Mouse (Mus musculus): ENCODE results near the gene 4930558K02Rik. TPM values are rescaled to one million over a fixed set of nuclear protein-coding genes. Genes with fewer than 3 reads are reported as not detected.
A peak's percentile ranks its signal among the peaks of the same experiment; 100 is the strongest.

4930558K02Rik gene
- total RNA-seq, 2 experiments from 2014 or later, result not detected

DNA sequence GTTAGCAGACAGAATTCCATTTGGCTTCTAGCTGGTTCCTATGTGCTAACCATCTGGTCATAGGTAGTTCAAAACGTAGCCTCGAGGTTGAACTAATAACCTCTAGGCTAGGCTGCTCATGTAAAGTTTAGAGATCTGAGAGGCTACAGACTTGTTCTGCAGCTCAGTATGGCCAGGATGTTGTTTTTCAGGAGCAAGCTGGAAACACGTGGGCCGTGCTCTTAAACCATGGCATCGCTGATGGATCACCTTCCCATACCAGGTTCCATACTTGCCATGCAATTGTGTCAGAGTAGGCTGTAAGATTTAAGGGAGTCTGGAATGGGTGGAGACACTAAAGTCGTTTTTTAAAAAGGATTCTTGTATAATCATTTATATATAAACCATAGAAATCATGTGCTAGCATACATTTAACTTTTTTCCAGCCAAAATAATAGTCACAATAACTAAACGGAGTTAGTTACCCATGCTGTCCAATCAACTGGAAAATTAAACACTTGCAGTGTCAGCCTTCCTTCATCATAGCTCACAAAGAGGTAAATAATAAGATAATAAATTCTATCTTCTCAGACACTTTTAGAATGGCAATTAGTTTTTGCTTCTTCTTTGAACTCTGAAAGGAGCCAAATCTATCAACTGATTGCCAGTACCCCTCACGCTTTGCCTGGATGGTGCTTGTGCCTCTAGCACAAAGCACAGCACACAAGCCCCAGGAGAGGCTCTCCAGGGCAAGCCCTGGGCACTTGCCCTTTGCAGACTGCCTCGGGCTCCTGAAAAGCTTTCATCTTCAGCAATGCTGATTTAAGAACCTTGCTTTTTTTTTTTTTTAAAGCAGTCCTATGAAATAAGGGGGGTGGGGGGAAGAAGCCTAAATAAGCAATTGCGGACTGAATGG lies 11.5 kb upstream of the 4930558K02Rik start:
- DNase-seq (ENCODE audit: extremely low spot score in 1 of 2, low spot score in 2 of 2), result no peak
- no peak overlapping the region for H3K27ac ChIP-seq
- intact Hi-C loops (cut with DNase I), result no loop called here
- TF ChIP-seq CTCF (IDR thresholded peaks at IDR 0.05), result no peak
- H3K4me3 ChIP-seq, result no peak overlapping the region

DNA sequence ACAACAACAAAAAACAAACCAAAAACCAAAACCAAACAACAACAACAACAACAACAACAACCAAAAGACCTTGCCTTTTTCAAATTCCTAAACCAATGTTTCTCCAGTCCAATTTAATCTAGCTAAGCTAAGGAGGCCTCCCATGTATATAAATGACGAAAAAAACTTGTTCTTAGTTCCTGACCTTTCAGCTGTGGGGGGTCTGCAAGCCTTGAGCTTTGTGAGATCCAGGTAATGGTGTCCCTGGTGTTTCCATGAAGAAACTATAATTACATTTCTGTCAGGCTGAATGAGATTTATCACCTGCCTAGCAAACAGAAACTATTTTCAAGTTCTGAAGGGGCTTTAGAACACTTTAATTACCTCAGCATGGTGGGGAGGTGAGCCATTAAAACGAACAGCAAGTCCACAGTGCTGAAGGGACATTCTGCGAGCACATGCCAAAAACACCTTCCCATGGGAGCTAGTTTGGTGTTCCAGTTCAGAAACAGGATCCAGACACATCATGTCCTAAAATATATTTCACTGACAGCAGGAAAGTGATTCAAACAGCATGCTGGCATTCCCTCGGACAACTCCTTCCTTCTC lies 4.6 kb upstream of the 4930558K02Rik start:
- H3K27ac ChIP-seq, result no peak overlapping the region

DNA sequence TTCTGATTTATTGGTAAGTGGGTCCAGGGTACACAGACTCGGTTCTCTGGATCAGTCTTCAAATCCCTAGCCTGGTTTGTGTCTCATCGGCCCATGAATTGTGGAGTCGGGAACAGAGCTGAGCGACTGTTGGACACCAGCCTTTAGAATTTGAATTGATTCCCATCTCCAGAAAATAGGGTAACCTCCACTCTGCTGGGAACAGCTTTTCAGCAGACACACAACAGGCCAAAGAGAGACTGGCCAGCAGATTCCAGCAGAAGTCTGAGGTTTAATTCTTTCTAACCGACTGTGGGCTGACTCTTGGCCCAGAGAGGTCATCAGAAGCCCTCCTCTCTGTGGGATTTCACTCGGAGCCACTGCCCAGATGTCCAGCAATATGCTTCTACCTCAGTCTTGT lies 4.0 kb upstream of the 4930558K02Rik start:
- no peak overlapping the region for H3K4me3 ChIP-seq
- intact Hi-C loops (cut with DNase I), result no loop called here
- DNase-seq (ENCODE audit: extremely low spot score in 1 of 2, low spot score in 2 of 2), result no peak
- TF ChIP-seq CTCF (IDR thresholded peaks at IDR 0.05), result no peak
- H3K27ac ChIP-seq, result no peak overlapping the region

More for the DNA sequence above, 4.6 kb upstream of the 4930558K02Rik start:
- DNase-seq (ENCODE audit: extremely low spot score in 1 of 2, low spot score in 2 of 2), result no peak
- intact Hi-C loops (cut with DNase I), result no loop called here
- TF ChIP-seq CTCF (IDR thresholded peaks at IDR 0.05), result no peak
- no peak overlapping the region for H3K4me3 ChIP-seq

DNA sequence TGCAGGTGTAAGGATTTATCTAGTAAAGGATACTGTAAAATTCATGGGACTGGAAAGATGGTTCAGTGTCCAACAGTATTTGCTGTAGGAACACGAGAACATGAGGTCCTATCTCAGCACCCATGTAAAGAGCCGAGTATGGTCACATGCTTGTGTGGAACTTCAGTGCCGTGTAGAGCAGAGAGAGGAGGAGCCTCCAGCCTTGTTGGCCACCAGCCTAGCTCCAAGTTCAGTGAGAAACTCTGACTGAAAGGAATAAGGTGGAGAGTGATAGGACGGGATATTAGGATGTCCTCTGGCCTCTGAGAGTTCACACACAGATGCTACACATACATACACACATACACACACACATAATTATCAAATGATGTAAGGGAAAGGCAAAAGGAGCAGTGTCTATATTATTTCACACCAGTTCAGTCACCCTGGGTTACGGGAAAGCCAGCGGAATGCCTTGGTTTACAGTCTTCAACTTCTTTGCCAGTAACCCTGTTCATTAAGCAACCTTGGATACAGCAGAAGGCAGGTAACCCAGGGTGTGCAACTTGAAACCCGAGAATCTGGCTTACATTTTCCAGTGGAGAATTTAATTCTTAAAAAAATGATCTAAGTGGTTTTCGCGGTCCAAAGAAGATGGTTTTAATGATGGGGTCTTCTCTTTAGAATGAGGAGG lies 1.3 kb upstream of the 4930558K02Rik start:
- intact Hi-C loops (cut with DNase I), result no loop called here
- DNase-seq (ENCODE audit: extremely low spot score in 1 of 2, low spot score in 2 of 2), result no peak
- no peak for TF ChIP-seq CTCF (IDR thresholded peaks at IDR 0.05)

DNA sequence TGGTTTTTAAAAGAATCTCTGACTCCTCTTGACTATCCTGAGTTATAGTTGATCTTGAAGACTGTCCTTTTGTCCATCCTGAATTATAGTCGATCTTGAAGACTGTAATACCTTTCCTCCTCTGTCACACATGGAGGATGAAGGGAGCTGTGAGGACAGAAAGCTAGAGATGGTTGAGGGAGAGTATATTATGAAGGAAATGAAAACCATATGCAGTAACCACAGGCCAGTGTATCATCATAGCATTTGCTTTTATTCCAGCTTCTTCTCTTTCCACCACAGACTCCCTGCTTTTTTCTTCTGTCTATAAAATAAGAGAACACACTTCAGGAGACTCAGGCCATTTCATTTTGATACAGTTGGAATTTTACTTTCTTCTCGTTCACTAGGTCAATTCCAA lies 610 bp upstream of the 4930558K02Rik start:
- intact Hi-C loops (cut with DNase I), result no loop called here
- H3K27ac ChIP-seq, result no peak overlapping the region
- H3K4me3 ChIP-seq, result no peak overlapping the region

More for the DNA sequence above, 1.3 kb upstream of the 4930558K02Rik start:
- H3K4me3 ChIP-seq, result no peak overlapping the region
- no peak overlapping the region for H3K27ac ChIP-seq

DNA sequence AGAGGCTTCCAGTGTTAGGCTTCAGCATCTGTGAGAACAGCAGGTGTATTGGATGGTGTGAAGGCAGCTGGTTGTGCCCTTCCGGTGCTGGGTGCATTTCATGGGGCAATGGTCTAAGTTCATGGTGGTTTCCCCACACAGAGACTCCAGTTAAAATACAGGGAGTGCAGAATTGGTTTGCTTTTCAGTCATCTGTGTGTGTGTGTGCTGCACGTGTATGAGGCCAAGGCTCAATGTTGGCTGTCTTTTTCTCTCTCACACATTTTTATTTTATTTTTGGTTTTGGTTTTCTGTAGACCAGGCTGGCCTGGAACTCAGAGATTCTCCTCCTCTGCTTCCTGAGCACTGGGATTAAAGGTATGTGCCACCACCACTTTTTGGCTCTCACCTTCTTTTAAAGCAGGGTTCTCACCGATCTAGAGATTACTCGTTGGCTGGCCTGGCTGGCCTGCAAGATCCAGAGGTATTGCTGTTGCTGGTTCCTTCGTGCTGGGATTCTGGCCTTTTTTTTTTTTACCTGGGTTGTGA lies 1.2 kb downstream of the 4930558K02Rik start:
- TF ChIP-seq CTCF (IDR thresholded peaks at IDR 0.05), result no peak
- Histone ChIP-seq H3K4me3 (no peak overlapping the region), H3K27ac (no peak overlapping the region)
- intact Hi-C loops (cut with DNase I), result loop anchor here (5.0 to 10.0 kb wide), 3 partner anchors 231 to 687 kb away; partner anchors contain the start of gene Mettl13
- DNase-seq (ENCODE audit: extremely low spot score in 1 of 2, low spot score in 2 of 2), result no peak

More for the DNA sequence above, 610 bp upstream of the 4930558K02Rik start:
- no peak for DNase-seq (ENCODE audit: extremely low spot score in 1 of 2, low spot score in 2 of 2)
- no peak for TF ChIP-seq CTCF (IDR thresholded peaks at IDR 0.05)

DNA sequence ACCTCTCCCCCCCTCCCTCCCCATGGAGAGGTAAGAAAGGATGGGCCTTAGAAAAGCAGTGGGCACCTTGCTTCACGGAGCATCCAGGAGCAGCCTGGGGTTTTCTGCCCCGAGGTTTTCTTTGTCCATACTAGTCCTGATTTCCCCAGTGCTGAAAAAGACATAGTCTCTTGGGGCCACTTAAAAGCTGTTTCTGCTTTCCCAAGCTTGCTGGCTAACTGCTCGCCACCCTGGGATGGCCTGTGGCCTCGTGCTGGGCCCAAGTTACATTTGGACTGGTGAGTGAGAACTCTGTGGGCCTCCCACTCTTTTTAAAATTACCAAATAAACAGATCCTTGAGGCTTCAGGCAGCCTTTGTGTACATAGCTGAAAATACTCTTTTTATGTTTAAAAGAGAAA lies 2.1 kb downstream of the 4930558K02Rik start:
- DNase-seq (ENCODE audit: extremely low spot score in 1 of 2, low spot score in 2 of 2), result no peak
- TF ChIP-seq CTCF (IDR thresholded peaks at IDR 0.05), result no peak
- H3K27ac ChIP-seq, result no peak overlapping the region
- intact Hi-C loops (cut with DNase I), result loop anchor here (2.0 to 10.0 kb wide), 4 partner anchors 230 to 687 kb away; partner anchors contain the start of gene Mettl13
- no peak overlapping the region for H3K4me3 ChIP-seq

DNA sequence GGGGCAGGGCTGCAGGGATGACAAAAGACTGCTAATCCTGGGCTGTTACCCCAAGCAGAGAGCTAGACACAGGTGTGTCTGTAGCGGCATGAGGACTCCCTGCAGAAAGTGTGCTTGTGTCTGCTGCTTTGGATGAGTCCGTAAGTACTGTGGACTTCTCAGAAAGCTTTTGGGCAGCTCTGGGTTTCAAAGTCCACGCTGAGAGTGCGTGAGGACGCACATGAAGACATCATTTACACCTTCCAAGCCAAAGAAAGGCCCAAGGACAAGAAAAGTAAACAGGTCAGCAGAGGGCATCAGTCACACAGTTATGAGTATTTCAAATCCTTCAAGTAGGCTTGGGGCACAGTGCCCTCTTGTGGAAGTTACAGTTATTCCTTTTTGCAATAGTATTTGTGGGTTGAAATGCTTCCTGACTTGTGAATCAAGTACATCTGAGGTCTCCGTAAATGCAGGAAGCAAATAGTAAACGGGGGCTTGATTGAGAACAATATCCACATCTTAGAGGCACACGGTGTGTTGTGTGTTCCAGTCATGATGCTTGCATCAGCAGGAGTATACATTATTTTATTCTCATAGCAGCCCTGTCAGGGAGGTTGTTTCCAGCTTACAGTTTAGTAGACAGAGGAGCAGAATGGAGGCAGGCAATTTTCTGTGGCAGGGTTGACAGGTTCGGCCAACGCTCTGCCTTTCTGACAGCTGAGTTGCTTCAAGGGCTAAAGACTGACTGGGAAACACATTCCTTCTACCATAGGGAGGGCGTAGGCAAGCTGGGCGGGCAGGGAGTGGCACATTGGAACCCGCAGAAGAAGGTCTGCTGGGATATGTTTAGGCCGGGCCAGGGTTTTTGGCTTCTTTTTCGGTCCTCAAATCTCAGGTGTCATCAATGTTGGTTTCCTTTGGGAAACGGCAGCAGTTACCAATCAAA lies 2.9 kb downstream of the 4930558K02Rik start:
- intact Hi-C loops (cut with DNase I), result loop anchor here (2.0 to 10.0 kb wide), 4 partner anchors 229 to 688 kb away; partner anchors contain the start of gene Mettl13
- TF ChIP-seq CTCF (IDR thresholded peaks at IDR 0.05), result peak; percentile 96
- no peak overlapping the region for H3K27ac ChIP-seq

DNA sequence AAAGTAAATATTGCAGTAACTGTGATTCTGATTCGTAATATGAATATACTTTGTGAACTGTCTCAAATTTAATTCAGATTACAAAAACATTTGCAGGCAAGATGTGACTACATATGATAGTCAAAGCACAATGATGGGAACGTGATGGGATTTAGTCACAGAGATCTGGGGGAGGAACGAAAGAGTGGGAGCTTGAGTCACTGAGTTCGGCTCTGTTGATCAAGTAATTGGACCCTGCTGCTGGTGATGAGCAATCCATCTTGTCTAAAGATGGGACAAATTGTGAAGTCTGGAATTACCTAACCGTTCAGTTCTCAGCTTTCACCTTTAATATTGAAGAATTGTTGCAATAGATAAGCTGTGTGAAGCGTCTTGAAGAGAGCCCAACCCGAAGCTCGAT lies 7.2 kb downstream of the 4930558K02Rik start:
- Histone ChIP-seq H3K27ac (no peak overlapping the region), H3K4me3 (no peak overlapping the region)
- no peak for TF ChIP-seq CTCF (IDR thresholded peaks at IDR 0.05)
- DNase-seq (ENCODE audit: extremely low spot score in 1 of 2, low spot score in 2 of 2), result no peak
- intact Hi-C loops (cut with DNase I), result loop anchor here (10.0 kb wide), 2 partner anchors 573 to 693 kb away; partner anchors contain the start of gene Mettl13

More for the DNA sequence above, 2.9 kb downstream of the 4930558K02Rik start:
- peak; percentile 71 to 74 for DNase-seq (ENCODE audit: extremely low spot score in 1 of 2, low spot score in 2 of 2)
- H3K4me3 ChIP-seq, result no peak overlapping the region

DNA sequence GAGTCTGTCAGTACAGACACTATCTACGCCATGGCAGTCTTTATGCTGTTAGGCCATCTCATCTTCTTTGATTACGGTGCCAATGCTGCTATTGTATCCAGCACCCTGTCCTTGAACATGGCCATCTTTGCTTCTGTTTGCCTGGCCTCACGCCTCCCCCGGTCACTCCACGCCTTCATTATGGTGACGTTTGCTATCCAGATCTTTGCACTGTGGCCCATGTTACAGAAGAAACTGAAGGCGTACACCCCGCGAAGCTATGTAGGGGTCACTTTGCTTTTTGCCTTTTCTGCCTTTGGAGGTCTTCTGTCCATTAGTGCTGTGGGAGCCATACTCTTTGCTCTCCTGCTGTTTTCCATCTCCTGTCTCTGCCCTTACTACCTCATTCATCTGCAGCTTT lies 8.6 kb downstream of the 4930558K02Rik start:
- TF ChIP-seq CTCF (IDR thresholded peaks at IDR 0.05), result no peak
- no peak overlapping the region for H3K4me3 ChIP-seq
- H3K27ac ChIP-seq, result no peak overlapping the region
- DNase-seq (ENCODE audit: extremely low spot score in 1 of 2, low spot score in 2 of 2), result no peak
- intact Hi-C loops (cut with DNase I), result loop anchor here (10.0 kb wide), 2 partner anchors 574 to 694 kb away; partner anchors contain the start of gene Mettl13
